In genomic region chr6:84883720-84884119, GRCm38 (mm10) we compare ENCODE assay signal across 1 mouse cellular context.
TF ChIP-seq lines count a peak whose summit lies in the region.

No protein-coding gene starts in this region.

TF ChIP-seq in MEL, 35 proteins besides CTCF, POLR2A, EP300 and RAD21 (continued from another document):
- TF ChIP-seq UBTF (IDR thresholded peaks at IDR 0.05; ENCODE audit: borderline replicate concordance, insufficient read depth, low read depth, low read length) (no peak), HCFC1 (IDR thresholded peaks at IDR 0.05; ENCODE audit: low read depth, low read length) (no peak), TCF12 (IDR thresholded peaks at IDR 0.05; ENCODE audit: low read depth, low read length) (peak; percentile 68), POLR2AphosphoS2 (IDR thresholded peaks at IDR 0.05; ENCODE audit: low read length) (no peak)
TF ChIP-seq in MEL: peak in this region for 7.
